Mouse (Mus musculus) E14TG2a.4 (cell line): ENCODE data around the gene Apopt1.

ENCODE experiments used
- CTCF ChIP-seq: conservative IDR thresholded peaks from 2 replicates; pipeline ENCODE4 v1.5.1; 2014; ENCODE audit warnings: low read length
- NANOG ChIP-seq: IDR thresholded peaks from 2 replicates; pipeline ENCODE4 v1.6.1; 2014; ENCODE audit warnings: borderline replicate concordance, low read length, mixed read lengths

GRCm38 (mm10) chr12:111756082-111756697, 43.1 kb downstream of the Apopt1 start:
- TF ChIP-seq CTCF (no peak), NANOG (no peak)
